Mouse (Mus musculus) neural tube, embryonic 11.5 days (tissue): ENCODE measurements around the gene Pgm2. TPM values are rescaled to one million over a fixed set of nuclear protein-coding genes. Genes with fewer than 3 reads are reported as not detected.

Experiments
- ATAC-seq: fragments of 200-750 bp; cut with Nextera tagmentation; 2 replicates; pipeline ENCODE4 v1.8.0; 2017; ENCODE audit warnings: moderate number of reproducible peaks, mild to moderate bottlenecking, moderate TSS enrichment, moderate library complexity; ENCODE audit not compliant: insufficient read depth, low FRiP score, low TSS enrichment
- DNase-seq: peaks from one replicate; pipeline ENCODE4 v3.0.0-alpha.2; 2015; ENCODE audit warnings: low spot score
- H3K27ac ChIP-seq: fragments of 300-500 bp; sonication (generic); 2 replicates; pipeline ENCODE4 v1.5.1; 2014; ENCODE audit warnings: low read depth, mild to moderate bottlenecking, low read length
- H3K27me3 ChIP-seq: fragments of 300-500 bp; sonication (generic); 2 replicates; pipeline ENCODE4 v1.6.1; 2014; ENCODE audit warnings: mild to moderate bottlenecking, low read length, mixed read lengths; ENCODE audit not compliant: control insufficient read depth, insufficient read depth
- H3K36me3 ChIP-seq: fragments of 300-500 bp; sonication (generic); 2 replicates; pipeline ENCODE4 v1.6.1; 2014; ENCODE audit warnings: mild to moderate bottlenecking, low read length, moderate library complexity, mixed read lengths; ENCODE audit not compliant: control insufficient read depth, insufficient read depth
- H3K4me1 ChIP-seq: fragments of 300-500 bp; sonication (generic); 2 replicates; pipeline ENCODE4 v1.6.1; 2014; ENCODE audit warnings: low read length, mixed read lengths; ENCODE audit not compliant: control insufficient read depth, insufficient read depth
- H3K4me2 ChIP-seq: fragments of 300-500 bp; sonication (generic); 2 replicates; pipeline ENCODE4 v1.6.1; 2014; ENCODE audit warnings: low read depth, mild to moderate bottlenecking, moderate library complexity
- H3K4me3 ChIP-seq: fragments of 300-500 bp; sonication (generic); 2 replicates; pipeline ENCODE4 v1.5.1; 2014; ENCODE audit warnings: low read depth, low read length
- H3K9ac ChIP-seq: fragments of 300-500 bp; sonication (generic); 2 replicates; pipeline ENCODE4 v1.6.1; 2014; ENCODE audit warnings: mild to moderate bottlenecking, low read length
- H3K9me3 ChIP-seq: fragments of 300-500 bp; sonication (generic); 2 replicates; pipeline ENCODE4 v1.6.1; 2016; ENCODE audit warnings: low read length; ENCODE audit not compliant: control insufficient read depth
- WGBS: fragments of 180-500 bp; shearing (Covaris S2); extraction: QIAGEN DNeasy Blood & Tissue Kit; methylation state at CpG from one replicate; pipeline ENCODE4 v1.1.7; 2014; 5-methylcytosine and 5-hydroxymethylcytosine counted together
- polyA plus RNA-seq: library from polyadenylated mRNA; unstranded; fragments of >200 nt; fragmentation: Nextera tagmentation; extraction: Ambion mirVana; gene quantifications from 2 replicates; pipeline ENCODE4 v1.2.1, GENCODE M21; 2014

Gene Pgm2
- polyA plus RNA-seq, 1 experiment from 2014 or later: 30.9 TPM

DNA sequence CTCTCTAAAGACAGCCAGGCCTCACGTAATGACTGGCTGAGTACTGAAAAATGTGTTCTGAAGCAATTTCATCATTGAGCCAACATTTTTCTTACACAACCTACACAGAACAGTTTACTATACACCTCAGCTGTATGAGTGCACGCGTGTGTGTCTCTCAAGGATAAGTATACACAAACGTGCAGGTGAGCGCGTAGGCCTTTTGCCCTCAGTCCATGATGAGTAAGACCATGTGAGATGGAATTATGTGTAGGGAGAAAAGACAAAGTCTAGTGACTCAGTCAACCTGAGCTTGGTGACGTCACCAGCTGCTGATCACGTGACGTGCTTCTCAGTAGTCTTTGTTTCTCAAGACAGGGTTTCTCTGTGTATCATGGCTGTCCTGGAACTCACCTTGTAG is 7.3 kb upstream of the Pgm2 start:
- Histone ChIP-seq H3K36me3 (no peaks in the 10 kb centered on the region), H3K9ac (no peak overlapping the region), H3K4me2 (no peak overlapping the region), H3K27me3 (no peaks in the 10 kb centered on the region), H3K27ac (no peak overlapping the region), H3K9me3 (no peaks in the 10 kb centered on the region), H3K4me3 (no peak overlapping the region), H3K4me1 (no peaks in the 10 kb centered on the region)
- WGBS: 95% methylated on average over 9 of the region's 9 CpGs
- DNase-seq (no peak), ATAC-seq (no peak)

DNA sequence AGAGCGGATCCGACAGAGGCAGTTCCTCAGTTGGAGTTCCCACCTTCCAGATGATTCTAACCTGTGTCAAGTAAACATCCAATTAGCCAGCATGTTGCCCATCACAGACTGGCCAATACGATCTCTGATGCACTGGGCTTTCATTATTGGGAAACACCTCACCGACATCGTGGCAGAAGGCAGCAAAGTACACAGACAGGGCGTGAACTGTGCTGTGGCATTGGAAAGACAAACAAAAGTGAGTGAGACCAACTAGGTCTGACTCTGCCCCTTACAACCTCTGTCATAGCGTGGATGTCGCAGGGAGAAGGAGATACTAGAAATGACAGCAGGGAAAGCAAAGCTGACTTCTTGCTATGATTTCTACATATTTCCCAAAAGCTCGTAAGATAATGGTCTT is 4.0 kb upstream of the Pgm2 start:
- DNase-seq (no peak), ATAC-seq (no peak)
- Histone ChIP-seq H3K4me3 (no peak overlapping the region), H3K4me2 (no peak overlapping the region), H3K27me3 (no peaks in the 10 kb centered on the region), H3K36me3 (no peaks in the 10 kb centered on the region), H3K4me1 (peaks cover 3% of the 10 kb centered on the region; the same call in 1 of the 2 replicates), H3K27ac (no peak overlapping the region), H3K9ac (no peak overlapping the region), H3K9me3 (no peaks in the 10 kb centered on the region)
- 81% methylated on average over 9 of the region's 9 CpGs for WGBS

DNA sequence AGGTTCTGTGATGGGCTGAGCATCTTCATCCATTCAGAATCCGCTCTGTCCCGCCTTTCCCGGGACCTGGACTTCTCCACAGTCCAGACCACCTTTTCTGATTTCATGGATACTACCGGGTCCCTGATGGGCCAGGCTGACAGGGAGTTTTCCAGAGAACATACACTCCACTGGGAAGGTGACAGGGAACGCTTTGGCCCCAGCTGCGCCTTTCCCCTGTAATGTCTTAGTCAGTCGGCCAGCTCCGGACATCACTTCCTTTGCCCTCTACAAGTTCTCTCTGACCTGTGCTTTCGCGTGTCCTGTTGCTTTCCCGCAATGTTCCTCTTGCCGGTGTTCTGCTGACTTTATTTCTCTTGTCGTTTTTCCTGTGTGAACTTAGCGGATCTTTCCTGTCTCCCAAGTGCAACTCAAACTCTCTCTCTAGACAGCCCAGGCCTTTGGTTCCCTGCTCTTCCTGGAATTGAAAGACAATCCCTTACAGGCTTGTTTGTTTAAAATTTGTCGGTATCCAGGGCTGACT is 660 bp downstream of the Pgm2 start:
- Histone ChIP-seq H3K27ac (no peak overlapping the region), H3K36me3 (no peaks in the 10 kb centered on the region), H3K27me3 (no peaks in the 10 kb centered on the region), H3K4me3 (peak overlapping the region; percentile 57), H3K9ac (peak overlapping the region; percentile 81), H3K4me2 (peak overlapping the region; percentile 67), H3K9me3 (no peaks in the 10 kb centered on the region), H3K4me1 (peaks cover 4% of the 10 kb centered on the region; the same call in 1 of the 2 replicates)
- peak; percentile 44 for DNase-seq
- WGBS: 2% methylated on average over 15 of the region's 15 CpGs
- 0 out of 2 replicates have a peak, but pooled peaks have one; percentile 3 for ATAC-seq

DNA sequence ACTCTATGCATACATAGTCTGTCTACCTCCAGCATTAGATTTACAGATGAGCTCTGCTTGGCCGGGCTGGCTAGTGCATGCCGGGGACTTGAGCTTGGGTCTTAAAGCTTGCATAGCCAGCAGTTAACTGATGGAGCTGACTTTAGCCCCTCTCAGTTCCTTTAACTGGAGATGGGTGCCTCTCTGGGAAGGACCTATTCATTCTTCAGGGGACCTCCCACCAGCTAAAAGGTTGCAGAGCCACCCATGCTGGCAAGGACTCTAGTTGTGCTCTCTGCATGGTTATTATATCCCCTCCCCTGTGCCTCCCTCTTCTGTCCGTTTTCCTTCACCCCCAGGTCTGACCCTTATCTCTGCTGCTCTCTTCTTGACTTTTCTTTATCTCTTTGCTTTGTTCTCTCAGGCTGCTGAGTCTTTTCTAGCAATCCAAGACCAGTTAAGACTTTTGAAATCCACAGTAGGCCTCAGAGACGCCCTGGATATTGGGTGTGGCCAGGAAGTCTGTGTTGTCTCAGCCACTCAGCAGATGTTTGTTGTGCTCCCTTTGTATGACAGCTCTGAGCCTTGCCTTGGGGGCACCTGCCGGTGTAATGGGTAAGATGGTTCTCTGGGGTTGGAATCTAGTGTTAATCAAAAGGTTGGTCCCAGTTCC is 2.7 kb downstream of the Pgm2 start:
- H3K27ac ChIP-seq: no peak overlapping the region
- H3K36me3 ChIP-seq: no peaks in the 10 kb centered on the region
- no peak overlapping the region for H3K9ac ChIP-seq
- no peaks in the 10 kb centered on the region for H3K27me3 ChIP-seq
- no peak overlapping the region for H3K4me3 ChIP-seq
- H3K4me1 ChIP-seq: peaks cover 4% of the 10 kb centered on the region; the same call in 1 of the 2 replicates
- no peak for ATAC-seq
- H3K4me2 ChIP-seq: no peak overlapping the region
- no peak for DNase-seq
- WGBS: 70% methylated on average over 5 of the region's 5 CpGs
- H3K9me3 ChIP-seq: no peaks in the 10 kb centered on the region

DNA sequence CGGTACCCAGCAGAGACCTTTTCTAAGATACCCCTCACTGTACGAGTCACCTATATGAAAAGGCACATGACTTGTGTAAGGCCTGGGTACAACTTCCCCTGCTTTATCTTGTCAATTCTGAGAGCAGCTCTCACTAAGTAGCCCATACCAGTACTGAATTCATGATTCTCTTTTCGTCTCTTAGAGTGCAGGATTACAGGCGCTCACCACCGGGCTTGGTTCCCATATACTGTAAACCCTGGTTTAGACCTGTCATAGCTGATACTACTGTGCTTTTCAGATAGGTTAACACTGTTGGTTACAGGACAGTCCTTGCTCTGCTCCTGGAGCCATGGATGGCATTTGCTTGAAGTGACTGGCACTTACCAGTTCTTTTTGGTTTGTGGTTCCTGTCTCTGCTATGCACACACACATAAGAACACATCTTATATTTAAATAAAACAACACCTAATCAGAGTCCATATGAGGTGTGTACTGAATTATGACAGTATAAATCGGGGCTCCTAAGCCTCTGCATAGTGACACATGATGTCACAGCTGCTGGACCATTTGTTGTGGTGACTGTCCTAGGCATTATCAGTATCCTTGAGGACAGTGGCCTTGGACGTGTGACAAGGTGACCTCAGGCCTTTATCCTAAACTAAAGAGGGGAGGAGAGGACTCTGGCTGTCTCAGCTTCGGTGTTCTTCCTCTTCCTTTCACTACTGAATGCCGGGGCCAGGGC is 9.4 kb downstream of the Pgm2 start:
- ATAC-seq (no peak), DNase-seq (no peak)
- Histone ChIP-seq H3K4me3 (no peak overlapping the region), H3K9ac (no peak overlapping the region), H3K4me2 (no peak overlapping the region), H3K27me3 (no peaks in the 10 kb centered on the region), H3K36me3 (no peaks in the 10 kb centered on the region; the same call in none of the 2 replicates), H3K27ac (no peak overlapping the region), H3K9me3 (no peaks in the 10 kb centered on the region), H3K4me1 (no peaks in the 10 kb centered on the region)
- WGBS: 81% methylated on average over 9 of the region's 9 CpGs

DNA sequence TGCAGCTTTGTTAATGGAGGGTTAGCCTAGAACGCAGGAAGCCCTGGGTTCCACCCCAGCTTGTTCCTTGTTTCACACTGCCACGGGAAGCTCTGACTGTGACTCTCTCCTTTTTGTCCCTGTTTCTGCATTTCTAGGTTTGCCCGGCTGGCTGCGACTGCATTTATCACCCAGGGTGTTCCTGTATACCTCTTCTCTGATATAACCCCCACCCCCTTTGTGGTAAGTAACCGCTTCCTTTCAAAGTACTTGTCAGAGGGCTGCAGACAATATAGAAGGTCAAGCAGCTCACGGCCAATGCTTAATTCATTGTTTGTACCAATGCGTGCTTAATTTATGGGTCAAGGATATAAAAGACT is 9.9 kb downstream of the Pgm2 start:
- Histone ChIP-seq H3K36me3 (peaks cover 3% of the 10 kb centered on the region), H3K9me3 (no peaks in the 10 kb centered on the region)
- DNase-seq: no peak

DNA sequence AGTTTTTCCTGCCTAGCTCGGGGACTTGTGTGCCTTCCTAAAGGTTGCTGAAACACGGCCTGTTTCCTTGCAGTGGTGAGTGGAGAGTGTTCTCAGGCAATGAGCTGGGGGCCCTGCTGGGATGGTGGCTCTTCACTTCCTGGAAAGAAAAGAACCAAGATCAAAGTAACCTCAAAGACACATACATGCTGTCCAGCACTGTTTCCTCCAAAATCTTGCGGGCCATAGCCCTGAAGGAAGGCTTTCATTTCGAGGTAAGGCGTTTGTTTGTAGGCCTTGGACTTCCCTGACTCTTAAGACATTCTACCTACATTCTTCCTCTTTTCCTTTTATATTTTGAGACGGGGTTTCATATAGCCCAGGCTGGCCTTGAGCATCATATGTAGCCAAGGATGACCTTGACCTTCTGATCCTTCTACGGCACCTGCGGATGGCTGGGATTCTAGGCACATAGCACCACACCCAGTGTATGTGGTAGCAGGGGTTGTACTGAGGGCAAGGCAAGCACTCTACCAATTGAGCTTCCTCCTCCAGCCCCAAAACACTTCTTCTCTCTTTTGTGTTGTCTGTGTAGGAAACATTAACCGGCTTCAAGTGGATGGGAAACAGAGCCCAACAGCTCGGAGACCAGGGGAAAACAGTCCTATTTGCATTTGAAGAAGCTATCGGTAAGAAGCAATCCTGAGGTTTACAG is 15.0 kb downstream of the Pgm2 start:
- no peaks in the 10 kb centered on the region for H3K27me3 ChIP-seq
- ATAC-seq (no peak), DNase-seq (no peak)
- no peak overlapping the region for H3K9ac ChIP-seq
- H3K27ac ChIP-seq: no peak overlapping the region
- H3K4me3 ChIP-seq: no peak overlapping the region
- no peaks in the 10 kb centered on the region for H3K9me3 ChIP-seq
- 89% methylated on average over 11 of the region's 11 CpGs for whole genome bisulfite sequencing
- H3K4me1 ChIP-seq: no peaks in the 10 kb centered on the region
- H3K4me2 ChIP-seq: no peak overlapping the region
- H3K36me3 ChIP-seq: peaks cover 6% of the 10 kb centered on the region

More for the DNA sequence above, 9.9 kb downstream of the Pgm2 start:
- Histone ChIP-seq H3K4me2 (no peak overlapping the region), H3K4me3 (no peak overlapping the region), H3K27me3 (no peaks in the 10 kb centered on the region), H3K27ac (no peak overlapping the region), H3K9ac (no peak overlapping the region), H3K4me1 (no peaks in the 10 kb centered on the region)
- WGBS: 47% methylated on average over 7 of the region's 7 CpGs
- no peak for ATAC-seq

DNA sequence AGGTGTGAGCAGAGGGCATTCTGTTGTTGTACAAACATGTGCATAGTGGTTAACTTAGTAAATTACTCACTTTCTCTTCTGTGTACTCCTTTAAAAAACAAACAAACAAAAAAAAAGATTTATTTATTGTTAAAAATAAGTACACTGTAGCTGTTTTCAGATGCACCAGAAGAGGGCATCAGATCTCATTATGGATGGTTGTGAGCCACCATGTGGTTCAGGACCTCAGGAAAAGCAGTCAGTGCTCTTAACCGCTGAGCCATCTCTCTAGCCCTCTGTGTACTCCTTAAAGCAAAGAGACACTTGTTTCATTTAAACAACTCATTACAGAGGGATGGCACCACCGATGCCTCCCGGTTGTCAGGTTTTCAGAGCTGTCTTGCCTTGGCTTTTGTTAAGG is 16.5 kb downstream of the Pgm2 start:
- WGBS: 74% methylated on average over 3 of the region's 3 CpGs
- H3K4me1 ChIP-seq: no peaks in the 10 kb centered on the region
- peaks cover 9% of the 10 kb centered on the region for H3K36me3 ChIP-seq
- DNase-seq: no peak
- no peaks in the 10 kb centered on the region for H3K27me3 ChIP-seq
- no peaks in the 10 kb centered on the region for H3K9me3 ChIP-seq
- no peak overlapping the region for H3K4me2 ChIP-seq
- ATAC-seq: no peak
- no peak overlapping the region for H3K4me3 ChIP-seq
- no peak overlapping the region for H3K9ac ChIP-seq
- H3K27ac ChIP-seq: no peak overlapping the region
